Mouse (Mus musculus): ENCODE results near the gene Atp8b2.

Atp8b2 gene

GRCm38 (mm10) chr3:89963221-89963763 is at the start of gene Atp8b2:
Gene Atp8b2, minus strand, starts transcription at chr3:89963508.
- DNase-seq (ENCODE audit: low spot score), result peak; percentile 61

- no peak for DNase-seq (ENCODE audit: low spot score)
Observed at GRCm38 (mm10) chr3:90010291-90010690, 47.0 kb upstream of the Atp8b2 start.

- no peak for DNase-seq (ENCODE audit: low spot score)
Observed at GRCm38 (mm10) chr3:90004091-90004796, 40.9 kb upstream of the Atp8b2 start.

- DNase-seq (ENCODE audit: low spot score), result no peak
Observed at GRCm38 (mm10) chr3:89999830-90000229, 36.5 kb upstream of the Atp8b2 start.

- DNase-seq (ENCODE audit: low spot score), result no peak
Observed at GRCm38 (mm10) chr3:89999090-89999489, 35.8 kb upstream of the Atp8b2 start.

- peak; percentile 85 for DNase-seq (ENCODE audit: low spot score)
Observed at GRCm38 (mm10) chr3:89998612-89999054, 35.3 kb upstream of the Atp8b2 start, which contains the start of gene Hax1. Gene Hax1, minus strand, starts transcription at chr3:89998780.

GRCm38 (mm10) chr3:89997791-89998495 is 34.6 kb upstream of the Atp8b2 start:
- peak; percentile 4 for DNase-seq (ENCODE audit: low spot score)

- no peak for DNase-seq (ENCODE audit: low spot score)
Observed at GRCm38 (mm10) chr3:89994807-89995515, 31.7 kb upstream of the Atp8b2 start.

GRCm38 (mm10) chr3:89987822-89988221 is 24.5 kb upstream of the Atp8b2 start:
- DNase-seq (ENCODE audit: low spot score), result no peak

GRCm38 (mm10) chr3:89987211-89987610 is 23.9 kb upstream of the Atp8b2 start:
- no peak for DNase-seq (ENCODE audit: low spot score)

- DNase-seq (ENCODE audit: low spot score), result no peak
Observed at GRCm38 (mm10) chr3:89982426-89982825, 19.1 kb upstream of the Atp8b2 start.

- DNase-seq (ENCODE audit: low spot score), result no peak
Observed at GRCm38 (mm10) chr3:89976859-89977258, 13.6 kb upstream of the Atp8b2 start.

- no peak for DNase-seq (ENCODE audit: low spot score)
Observed at GRCm38 (mm10) chr3:89968509-89968908, 5.2 kb upstream of the Atp8b2 start.

- DNase-seq (ENCODE audit: low spot score), result no peak
Observed at GRCm38 (mm10) chr3:89966946-89967345, 3.6 kb upstream of the Atp8b2 start.

- no peak for DNase-seq (ENCODE audit: low spot score)
Observed at GRCm38 (mm10) chr3:89965972-89966371, 2.7 kb upstream of the Atp8b2 start.

GRCm38 (mm10) chr3:89965557-89965956 is 2.2 kb upstream of the Atp8b2 start:
- no peak for DNase-seq (ENCODE audit: low spot score)

- DNase-seq (ENCODE audit: low spot score), result peak; percentile 65
Observed at GRCm38 (mm10) chr3:89963926-89964739, 825 bp upstream of the Atp8b2 start.

GRCm38 (mm10) chr3:89962751-89963220 is 522 bp downstream of the Atp8b2 start:
- DNase-seq (ENCODE audit: low spot score), result no peak

GRCm38 (mm10) chr3:89962059-89962750 is 1.1 kb downstream of the Atp8b2 start:
- no peak for DNase-seq (ENCODE audit: low spot score)

GRCm38 (mm10) chr3:89961436-89961835 is 1.9 kb downstream of the Atp8b2 start:
- DNase-seq (ENCODE audit: low spot score), result no peak

GRCm38 (mm10) chr3:89960469-89960868 is 2.8 kb downstream of the Atp8b2 start:
- DNase-seq (ENCODE audit: low spot score), result peak; percentile 92
